Mouse (Mus musculus) stomach, postnatal 0 days (tissue): ENCODE results near the gene Foxl2.

Experiments
- CTCF ChIP-seq: IDR thresholded peaks from 2 replicates; pipeline ENCODE4 v1.5.1; 2016; ENCODE audit warnings: antibody characterized with exemption, low read depth, mild to moderate bottlenecking, moderate library complexity
- EP300 ChIP-seq: optimal IDR thresholded peaks from 2 replicates; pipeline ENCODE3; 2016; ENCODE audit warnings: antibody characterized with exemption

- TF ChIP-seq CTCF, result no peak
- no peak for TF ChIP-seq EP300
These were observed 1.7 kb downstream of the Foxl2 start for GRCm38 (mm10) chr9:98956591-98957381.
